Mouse (Mus musculus) gastrocnemius, adult 2 months (tissue): Measurements from ENCODE around the gene Dab2ip. TPM values are rescaled to one million over a fixed set of nuclear protein-coding genes. Genes with fewer than 3 reads are reported as not detected.

Source experiments
- DNase-seq: peaks from one replicate; pipeline ENCODE4 v3.0.0; 2022
- H3K27ac ChIP-seq: fragments of 200-600 bp; 2 replicates; pipeline ENCODE4 v1.8.1; 2022; ENCODE audit warnings: mild to moderate bottlenecking
- H3K4me3 ChIP-seq: fragments of 200-600 bp; 2 replicates; pipeline ENCODE4 v1.8.1; 2022; ENCODE audit warnings: mild to moderate bottlenecking, moderate library complexity
- CTCF ChIP-seq: fragments of 200-600 bp; IDR thresholded peaks from 2 replicates; pipeline ENCODE4 v1.8.1; 2022; ENCODE audit warnings: antibody characterized with exemption, mild to moderate bottlenecking, moderate library complexity
- intact Hi-C: fragments of 180-260 bp; cut with DNase I; formaldehyde crosslinking; loops from one replicate; pipeline ENCODE4 v1.15.1; 2025
- total RNA-seq, 2 experiments: library from RNA; stranded (reverse); gene quantifications; 2 replicates each; pipeline ENCODE4 v1.2.3; 2021

Gene Dab2ip
- total RNA-seq, 2 experiments from 2014 or later: 38.2 to 52.0 TPM

GRCm38 (mm10) chr2:35629126-35629525 is 71.1 kb downstream of the Dab2ip start:
- TF ChIP-seq CTCF: no peak
- DNase-seq: no peak
- intact Hi-C loops: no loop called here
- Histone ChIP-seq H3K4me3 (no peak overlapping the region), H3K27ac (peak overlapping the region; percentile 21)

- intact Hi-C loops: no loop called here
- Histone ChIP-seq H3K4me3 (no peak overlapping the region), H3K27ac (no peak overlapping the region)
- peak; percentile 43 for TF ChIP-seq CTCF
- DNase-seq: no peak
Measured at GRCm38 (mm10) chr2:35633392-35633791, 75.3 kb downstream of the Dab2ip start.

GRCm38 (mm10) chr2:35634963-35635362 is 76.9 kb downstream of the Dab2ip start:
- TF ChIP-seq CTCF: no peak
- DNase-seq: no peak
- Histone ChIP-seq H3K4me3 (no peak overlapping the region), H3K27ac (no peak overlapping the region)
- intact Hi-C loops: no loop called here

DNA sequence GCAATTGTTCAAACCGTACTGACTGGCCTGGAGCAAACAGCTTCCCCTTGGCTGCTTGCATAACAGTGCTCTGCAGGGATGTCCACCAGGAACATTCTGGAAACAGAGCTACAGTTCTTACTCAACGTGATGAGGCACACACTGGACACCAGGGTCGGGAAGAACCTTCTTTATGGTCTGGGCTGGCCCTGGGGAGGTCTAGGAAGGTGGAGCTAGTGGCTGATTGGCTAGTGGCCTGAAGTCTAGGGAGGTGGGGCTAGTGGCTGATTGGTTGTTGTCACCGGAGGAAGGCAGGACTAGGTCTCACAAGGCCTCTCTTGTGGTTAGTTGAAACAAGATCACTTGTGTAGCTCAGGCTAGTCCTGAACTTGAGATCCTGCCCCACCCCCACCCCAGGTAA is 77.5 kb downstream of the Dab2ip start:
- H3K27ac ChIP-seq: peak overlapping the region; percentile 25; the same call in 1 of the 2 replicates
- no peak for DNase-seq
- no peak overlapping the region for H3K4me3 ChIP-seq
- intact Hi-C loops: no loop called here
- no peak for TF ChIP-seq CTCF

GRCm38 (mm10) chr2:35637880-35638535 is 79.9 kb downstream of the Dab2ip start:
- Histone ChIP-seq H3K4me3 (no peak overlapping the region), H3K27ac (no peak overlapping the region)
- no peak for TF ChIP-seq CTCF
- intact Hi-C loops: no loop called here
- no peak for DNase-seq

DNA sequence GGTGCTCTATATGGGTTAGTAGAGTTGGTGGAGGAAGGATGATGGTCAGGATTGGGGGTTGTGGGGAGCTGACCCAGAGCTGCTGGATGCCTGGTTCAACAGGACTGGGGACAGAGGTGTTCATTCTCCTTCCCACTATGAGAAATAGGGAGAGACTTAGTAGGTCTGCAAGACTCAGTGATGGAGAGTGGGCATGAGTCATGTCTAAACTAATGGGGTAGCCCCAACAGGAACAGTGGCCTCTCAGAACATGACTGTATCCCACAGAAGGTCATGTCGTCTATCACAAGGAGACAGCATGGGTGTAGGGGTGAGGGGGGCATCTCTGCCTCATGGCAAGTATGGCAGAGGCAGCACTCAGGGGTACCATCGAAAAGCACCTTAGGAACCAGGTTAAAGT is 81.7 kb downstream of the Dab2ip start:
- no peak for DNase-seq
- Histone ChIP-seq H3K4me3 (no peak overlapping the region), H3K27ac (no peak overlapping the region)
- intact Hi-C loops: no loop called here
- no peak for TF ChIP-seq CTCF

GRCm38 (mm10) chr2:35640576-35640975 is 82.5 kb downstream of the Dab2ip start:
- DNase-seq: peak; percentile 72
- intact Hi-C loops: no loop called here
- Histone ChIP-seq H3K27ac (0 out of 2 replicates have a peak overlapping the region, but pooled peaks have one; percentile 4), H3K4me3 (no peak overlapping the region)
- TF ChIP-seq CTCF: no peak

DNA sequence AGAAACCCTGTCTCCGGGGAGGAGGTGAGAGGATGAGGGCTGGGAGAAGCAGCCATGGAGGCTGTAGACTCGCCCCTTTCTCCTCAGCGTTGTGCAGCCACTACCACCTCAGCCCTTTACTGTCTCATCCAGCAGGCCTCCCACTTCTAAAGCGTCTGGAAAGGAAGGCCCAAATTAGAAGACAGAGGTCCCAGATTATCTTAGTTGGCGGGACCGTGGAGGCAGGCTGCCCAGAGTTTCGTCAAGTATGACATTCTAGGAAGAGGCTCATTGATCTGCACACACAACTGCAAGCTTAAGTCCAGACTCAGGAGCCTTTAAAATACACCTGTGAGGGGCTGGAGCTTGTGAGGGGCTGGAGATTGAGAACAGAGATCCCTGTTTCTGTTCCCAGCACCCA is 84.2 kb downstream of the Dab2ip start:
- intact Hi-C loops: no loop called here
- Histone ChIP-seq H3K27ac (peak overlapping the region; percentile 2; the same call in 1 of the 2 replicates), H3K4me3 (no peak overlapping the region)
- TF ChIP-seq CTCF: no peak
- peak; percentile 69 for DNase-seq

- no peak for DNase-seq
- TF ChIP-seq CTCF: no peak
- H3K4me3 ChIP-seq: no peak overlapping the region
- intact Hi-C loops: loop anchor here (5.0 kb wide), 1 partner anchor 99 kb away; no protein-coding TSS in a partner anchor
- no peak overlapping the region for H3K27ac ChIP-seq
Measured at GRCm38 (mm10) chr2:35646553-35646952, 88.5 kb downstream of the Dab2ip start.

- Histone ChIP-seq H3K4me3 (no peak overlapping the region), H3K27ac (peak overlapping the region; percentile 28)
- intact Hi-C loops: loop anchor here (2.0 to 5.0 kb wide), 3 partner anchors 85 to 257 kb away; no protein-coding TSS in a partner anchor
- TF ChIP-seq CTCF: peak; percentile 96
- DNase-seq: peak; percentile 91
Measured at GRCm38 (mm10) chr2:35649708-35650107, 91.6 kb downstream of the Dab2ip start.

- intact Hi-C loops: loop anchor here (2.0 kb wide), 2 partner anchors 83 to 255 kb away; no protein-coding TSS in a partner anchor
- Histone ChIP-seq H3K4me3 (no peak overlapping the region), H3K27ac (peak overlapping the region; percentile 41; the same call in 1 of the 2 replicates)
- peak; percentile 66 for DNase-seq
- peak; percentile 59 for TF ChIP-seq CTCF
Measured at GRCm38 (mm10) chr2:35651297-35651731, 93.2 kb downstream of the Dab2ip start.

DNA sequence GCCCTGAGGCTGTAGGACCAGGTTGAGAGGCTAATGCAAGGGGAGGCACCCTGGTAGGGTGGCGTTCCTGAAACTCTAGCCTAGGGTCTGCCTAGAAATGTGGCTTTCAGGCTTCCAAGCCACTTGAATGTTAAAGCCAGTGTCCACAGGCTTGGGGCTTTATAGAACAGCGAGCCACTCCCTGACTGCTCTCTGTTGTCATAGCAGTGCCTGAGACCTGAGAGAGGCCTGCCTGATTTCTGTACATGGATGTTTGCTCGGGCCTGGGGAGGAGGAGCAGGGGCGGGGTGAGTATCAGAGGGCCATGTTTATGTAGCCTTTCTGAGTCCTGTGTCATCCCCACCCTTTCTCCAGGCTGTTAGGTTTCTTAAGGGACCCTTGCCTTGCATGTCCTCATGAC is 94.9 kb downstream of the Dab2ip start:
- intact Hi-C loops: no loop called here

GRCm38 (mm10) chr2:35654795-35655194 is 96.7 kb downstream of the Dab2ip start:
- no peak overlapping the region for H3K4me3 ChIP-seq
- peak; percentile 48 for DNase-seq
- intact Hi-C loops: no loop called here
- no peak for TF ChIP-seq CTCF
- peak overlapping the region; percentile 38; the same call in 1 of the 2 replicates for H3K27ac ChIP-seq

More for the DNA sequence above, 94.9 kb downstream of the Dab2ip start:
- Histone ChIP-seq H3K27ac (0 out of 2 replicates have a peak overlapping the region, but pooled peaks have one; percentile 9), H3K4me3 (no peak overlapping the region)
- no peak for TF ChIP-seq CTCF
- DNase-seq: no peak

DNA sequence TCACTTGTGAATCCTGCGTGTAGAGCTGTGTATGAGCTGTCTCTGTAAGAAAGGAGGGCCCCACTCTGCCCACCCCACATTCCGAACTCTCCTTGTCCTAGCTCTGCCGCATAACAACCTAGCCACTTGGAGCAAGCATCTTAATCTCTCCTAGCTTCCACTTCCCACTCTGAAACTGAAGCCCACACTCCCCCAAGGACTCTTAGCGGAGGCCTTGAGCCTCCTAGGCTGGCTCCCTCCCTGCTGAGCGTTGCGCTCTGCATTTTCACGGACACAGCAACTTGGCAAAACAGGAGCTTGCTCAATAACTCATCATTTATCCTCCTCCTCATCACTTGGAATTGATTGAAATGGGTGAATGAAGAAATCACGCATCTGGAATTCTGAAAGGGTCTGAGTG is 97.9 kb downstream of the Dab2ip start:
- DNase-seq: no peak
- no peak for TF ChIP-seq CTCF
- intact Hi-C loops: no loop called here
- H3K27ac ChIP-seq: no peak overlapping the region
- no peak overlapping the region for H3K4me3 ChIP-seq
